Mouse (Mus musculus) embryonic fibroblast, embryonic 13.5 days (primary cell): ENCODE results near the gene Rhof. TPM values are rescaled to one million over a fixed set of nuclear protein-coding genes. Genes with fewer than 3 reads are reported as not detected.
A peak's percentile ranks its signal among the peaks of the same experiment; 100 is the strongest.

Experiments used
- H3K27ac ChIP-seq: 2 replicates; pipeline ENCODE4 v1.5.1; 2012; ENCODE audit warnings: low read length, control low read depth, inconsistent platforms; ENCODE audit not compliant: insufficient read depth
- H3K4me1 ChIP-seq: 2 replicates; pipeline ENCODE4 v1.6.1; 2011; ENCODE audit warnings: low read length; ENCODE audit not compliant: control insufficient read depth, insufficient read depth
- H3K4me3 ChIP-seq: 2 replicates; pipeline ENCODE4 v1.5.1; 2011; ENCODE audit warnings: mild to moderate bottlenecking, control low read depth, low read length; ENCODE audit not compliant: insufficient read depth
- CTCF ChIP-seq: IDR thresholded peaks from 2 replicates; pipeline ENCODE4 v1.5.1; 2011; ENCODE audit warnings: mild to moderate bottlenecking, control low read depth, low read length, moderate library complexity, borderline replicate concordance; ENCODE audit not compliant: insufficient read depth
- POLR2A ChIP-seq: IDR thresholded peaks from 2 replicates; pipeline ENCODE4 v1.6.1; 2011; ENCODE audit warnings: low read depth, mild to moderate bottlenecking, control low read depth, low read length, moderate library complexity
- polyA plus RNA-seq: library from polyadenylated mRNA; stranded (reverse); fragments of >200 nt; gene quantifications from 2 replicates; pipeline ENCODE4 v1.2.4, GENCODE M21; 2011; ENCODE audit warnings: low read depth; ENCODE audit not compliant: missing spikeins, insufficient read length

Gene Rhof
- polyA plus RNA-seq, result 2.3 and 2.4 TPM in 2 replicates

- Histone ChIP-seq H3K4me1 (peaks cover 11% of the 10 kb centered on the region), H3K4me3 (peak within 1 kb of the TSS; percentile 22), H3K27ac (peak within 1 kb of the TSS; percentile 28)
- peak; percentile 93 for TF ChIP-seq CTCF
- TF ChIP-seq POLR2A, result no peak
Measured at GRCm38 (mm10) chr5:123132308-123133071, at the start of gene Rhof. Rhof (minus strand) TSS chr5:123132692.

DNA sequence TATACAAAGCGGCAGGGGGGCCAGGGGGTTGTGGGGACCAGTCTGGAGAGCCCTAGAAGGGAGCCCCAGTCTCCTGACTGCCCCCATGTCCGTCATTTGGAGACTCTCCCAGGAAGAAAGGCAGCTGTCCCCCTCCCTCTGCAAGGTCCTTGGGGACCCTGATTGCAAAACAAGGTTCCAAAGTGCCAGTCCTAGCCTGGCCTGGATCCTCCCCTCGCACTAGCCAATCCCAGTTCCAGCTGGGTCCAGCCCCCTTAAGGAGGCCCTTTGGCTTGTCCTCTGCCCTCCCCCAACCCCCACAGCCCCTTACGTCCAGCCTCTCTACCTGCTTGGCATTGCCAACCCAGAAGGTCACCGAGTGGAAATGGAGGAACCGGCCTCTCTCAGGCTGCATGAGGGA lies 49.0 kb upstream of the Rhof start:
- Histone ChIP-seq H3K4me3 (no peak overlapping the region), H3K27ac (no peak overlapping the region), H3K4me1 (no peaks in the 10 kb centered on the region)
- TF ChIP-seq POLR2A (no peak), CTCF (no peak)

GRCm38 (mm10) chr5:123180390-123180789 lies 47.9 kb upstream of the Rhof start:
- no peaks in the 10 kb centered on the region for H3K4me1 ChIP-seq
- no peak overlapping the region for H3K27ac ChIP-seq
- TF ChIP-seq CTCF (no peak), POLR2A (no peak)
- H3K4me3 ChIP-seq, result no peak overlapping the region

DNA sequence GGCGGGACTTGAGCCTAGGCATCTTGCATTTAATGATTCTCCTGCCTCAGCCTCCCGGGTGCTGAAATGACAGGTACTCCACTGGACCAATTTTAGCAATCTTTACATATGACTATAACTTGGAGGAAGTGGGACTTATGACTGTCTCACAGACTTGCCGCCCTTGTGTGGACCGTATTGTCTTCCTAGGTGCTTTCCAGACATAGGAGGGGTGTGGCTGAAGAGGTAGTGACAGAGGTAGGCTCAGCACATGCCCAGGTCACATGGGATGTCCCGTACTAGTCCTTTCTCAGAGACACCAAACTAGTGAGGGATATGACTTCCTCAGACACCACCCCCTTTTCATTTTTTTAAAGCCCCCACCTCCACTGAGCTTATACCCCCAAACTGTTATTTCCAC lies 46.3 kb upstream of the Rhof start:
- H3K27ac ChIP-seq, result no peak overlapping the region
- no peak overlapping the region for H3K4me3 ChIP-seq
- TF ChIP-seq CTCF, result no peak
- TF ChIP-seq POLR2A, result no peak
- no peaks in the 10 kb centered on the region for H3K4me1 ChIP-seq

GRCm38 (mm10) chr5:123171646-123172350 lies 39.3 kb upstream of the Rhof start:
- Histone ChIP-seq H3K27ac (no peak overlapping the region), H3K4me3 (0 out of 2 replicates have a peak overlapping the region, but pooled peaks have one; percentile 1)

GRCm38 (mm10) chr5:123170365-123170764 lies 37.9 kb upstream of the Rhof start:
- peaks cover 6% of the 10 kb centered on the region for H3K4me1 ChIP-seq
- TF ChIP-seq POLR2A, result no peak
- H3K4me3 ChIP-seq, result no peak overlapping the region
- peak overlapping the region; percentile 21; the same call in 1 of the 2 replicates for H3K27ac ChIP-seq

More at GRCm38 (mm10) chr5:123171646-123172350, 39.3 kb upstream of the Rhof start:
- peaks cover 6% of the 10 kb centered on the region for H3K4me1 ChIP-seq
- TF ChIP-seq POLR2A (0 out of 2 replicates have a peak, but pooled peaks have one; percentile 23), CTCF (peak; percentile 87; the same call in 1 of the 2 replicates)

- H3K27ac ChIP-seq, result no peak within 1 kb of the TSS
- H3K4me1 ChIP-seq, result peaks cover 6% of the 10 kb centered on the region
- no peak for TF ChIP-seq CTCF
- TF ChIP-seq POLR2A, result no peak
- H3K4me3 ChIP-seq, result no peak within 1 kb of the TSS
Measured at GRCm38 (mm10) chr5:123169284-123169683, 36.8 kb upstream of the Rhof start, which contains the start of gene Psmd9. Psmd9 (plus strand) TSS chr5:123169413.

DNA sequence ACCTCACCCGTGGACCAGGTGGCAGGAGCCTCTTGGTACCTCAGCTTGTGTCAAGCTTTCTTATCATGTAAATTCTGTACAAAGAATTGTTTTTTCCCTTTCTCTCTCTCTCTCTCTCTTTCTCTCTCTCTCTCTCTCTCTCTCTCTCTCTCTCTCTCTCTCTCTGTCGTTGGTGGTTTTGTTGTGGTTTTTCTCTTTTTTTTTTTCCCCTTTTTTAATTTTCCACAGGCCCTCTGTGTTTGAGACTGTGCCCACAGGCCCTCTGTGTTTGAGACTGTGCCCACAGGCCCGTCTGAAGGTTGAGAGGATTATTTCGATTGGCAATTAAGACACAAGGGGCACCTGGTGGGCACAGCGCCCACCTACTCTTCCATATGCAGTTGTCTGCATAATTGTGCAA lies 35.1 kb upstream of the Rhof start:
- Histone ChIP-seq H3K4me3 (no peak overlapping the region), H3K27ac (no peak overlapping the region), H3K4me1 (peaks cover 6% of the 10 kb centered on the region)
- TF ChIP-seq POLR2A (no peak), CTCF (no peak)

DNA sequence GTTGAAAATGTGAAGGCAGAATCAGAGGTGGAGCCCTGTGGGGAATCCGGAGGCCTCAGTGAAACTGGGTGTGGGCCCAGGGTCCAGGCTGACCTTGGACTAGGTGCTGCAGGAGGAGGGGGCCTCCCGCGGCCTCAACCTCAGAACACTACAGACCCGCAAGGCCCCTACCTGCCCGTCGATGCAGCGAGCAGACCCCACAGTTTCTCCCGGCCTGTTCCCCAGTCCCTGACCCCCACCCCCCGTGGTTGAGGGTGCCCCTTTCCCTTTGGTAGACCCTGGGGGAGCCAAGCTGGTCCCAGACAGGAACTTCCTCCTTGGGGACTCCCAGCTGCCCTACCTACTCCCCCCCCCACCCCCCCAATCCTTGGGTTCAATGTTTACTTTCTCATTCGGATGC lies 33.9 kb upstream of the Rhof start:
- Histone ChIP-seq H3K4me3 (no peak overlapping the region), H3K27ac (no peak overlapping the region), H3K4me1 (peaks cover 6% of the 10 kb centered on the region)
- TF ChIP-seq POLR2A, result no peak
- no peak for TF ChIP-seq CTCF

- H3K27ac ChIP-seq, result no peak overlapping the region
- H3K4me1 ChIP-seq, result no peaks in the 10 kb centered on the region
- TF ChIP-seq CTCF (no peak), POLR2A (no peak)
- H3K4me3 ChIP-seq, result no peak overlapping the region
Measured at GRCm38 (mm10) chr5:123162942-123163341, 30.4 kb upstream of the Rhof start.
